Mouse (Mus musculus) midbrain, embryonic 13.5 days (tissue): ENCODE measurements at regions not wholly inside any gene's neighbourhood (a gene's known extent, or its start where the extent isn't known, plus 50 kb on each side); places are given as distances from the start of the nearest gene placed in this dataset.

Experiments used
- ATAC-seq: fragments of 200-750 bp; cut with Nextera tagmentation; 2 replicates; pipeline ENCODE4 v1.8.0; 2017; ENCODE audit warnings: mild to moderate bottlenecking, moderate TSS enrichment, moderate library complexity
- H3K27ac ChIP-seq: fragments of 300-500 bp; sonication (generic); 2 replicates; pipeline ENCODE4 v1.5.1; 2015; ENCODE audit warnings: inconsistent platforms, mild to moderate bottlenecking, moderate library complexity
- H3K27me3 ChIP-seq: fragments of 300-500 bp; sonication (generic); 2 replicates; pipeline ENCODE4 v1.6.1; 2015; ENCODE audit warnings: mild to moderate bottlenecking, inconsistent platforms
- H3K36me3 ChIP-seq: fragments of 300-500 bp; sonication (generic); 2 replicates; pipeline ENCODE4 v1.6.1; 2015; ENCODE audit warnings: mild to moderate bottlenecking, inconsistent platforms
- H3K4me1 ChIP-seq: fragments of 300-500 bp; sonication (generic); replicated peaks from 2 replicates; pipeline ENCODE4 v1.6.1; 2015; ENCODE audit warnings: inconsistent platforms
- H3K4me2 ChIP-seq: fragments of 300-500 bp; sonication (generic); replicated peaks from 2 replicates; pipeline ENCODE4 v1.6.1; 2015; ENCODE audit warnings: moderate library complexity, mild to moderate bottlenecking, inconsistent platforms
- H3K4me3 ChIP-seq: fragments of 300-500 bp; sonication (generic); replicated peaks from 2 replicates; pipeline ENCODE4 v1.5.1; 2015; ENCODE audit warnings: mild to moderate bottlenecking, inconsistent platforms
- H3K9ac ChIP-seq: fragments of 300-500 bp; sonication (generic); replicated peaks from 2 replicates; pipeline ENCODE4 v1.6.1; 2015; ENCODE audit warnings: mild to moderate bottlenecking, inconsistent platforms
- H3K9me3 ChIP-seq: fragments of 300-500 bp; sonication (generic); 2 replicates; pipeline ENCODE4 v1.6.1; 2016; ENCODE audit warnings: mild to moderate bottlenecking, inconsistent platforms
- WGBS: fragments of 180-500 bp; shearing (Covaris S2); methylation state at CpG from one replicate; pipeline ENCODE4 v1.1.7; 2015; 5-methylcytosine and 5-hydroxymethylcytosine counted together

GRCm38 (mm10) chr15:62952487-62953214, 892.3 kb downstream of the Gsdmc2 start:
- Histone ChIP-seq H3K27ac (no peak overlapping the region), H3K9ac (no peak overlapping the region), H3K9me3 (no peaks in the 10 kb centered on the region), H3K4me1 (peaks cover 9% of the 10 kb centered on the region; the same call in 1 of the 2 replicates), H3K4me3 (no peak overlapping the region), H3K27me3 (no peaks in the 10 kb centered on the region), H3K4me2 (no peak overlapping the region), H3K36me3 (no peaks in the 10 kb centered on the region)
- ATAC-seq: peak; percentile 75
- WGBS: 29% methylated on average over 5 of the region's 5 CpGs

- no peak overlapping the region for H3K4me2 ChIP-seq
- H3K4me1 ChIP-seq: no peaks in the 10 kb centered on the region
- WGBS: 94% methylated on average over 2 of the region's 2 CpGs
- H3K27me3 ChIP-seq: no peaks in the 10 kb centered on the region
- H3K4me3 ChIP-seq: no peak overlapping the region
- no peaks in the 10 kb centered on the region for H3K36me3 ChIP-seq
- H3K9me3 ChIP-seq: no peaks in the 10 kb centered on the region
- H3K27ac ChIP-seq: no peak overlapping the region
- ATAC-seq: no peak
- H3K9ac ChIP-seq: no peak overlapping the region
Observed at GRCm38 (mm10) chr15:62939416-62939815, 905.6 kb downstream of the Gsdmc2 start.

- Histone ChIP-seq H3K4me2 (no peak overlapping the region), H3K4me3 (no peak overlapping the region), H3K4me1 (no peaks in the 10 kb centered on the region), H3K9me3 (no peaks in the 10 kb centered on the region), H3K27ac (no peak overlapping the region), H3K9ac (no peak overlapping the region), H3K27me3 (no peaks in the 10 kb centered on the region), H3K36me3 (no peaks in the 10 kb centered on the region)
- no peak for ATAC-seq
- 89% methylated on average over 4 of the region's 4 CpGs for WGBS
Observed at GRCm38 (mm10) chr15:62937756-62938155, 907.2 kb downstream of the Gsdmc2 start.

GRCm38 (mm10) chr15:62934522-62935189, 910.3 kb downstream of the Gsdmc2 start:
- no peak overlapping the region for H3K9ac ChIP-seq
- H3K4me1 ChIP-seq: no peaks in the 10 kb centered on the region
- H3K36me3 ChIP-seq: no peaks in the 10 kb centered on the region
- no peak overlapping the region for H3K4me3 ChIP-seq
- no peak for ATAC-seq
- no peaks in the 10 kb centered on the region for H3K9me3 ChIP-seq
- no peaks in the 10 kb centered on the region for H3K27me3 ChIP-seq
- no peak overlapping the region for H3K4me2 ChIP-seq
- H3K27ac ChIP-seq: no peak overlapping the region

- 88% methylated on average over 2 of the region's 2 CpGs for WGBS
- Histone ChIP-seq H3K4me3 (no peak overlapping the region), H3K27me3 (no peaks in the 10 kb centered on the region), H3K4me1 (no peaks in the 10 kb centered on the region), H3K9me3 (no peaks in the 10 kb centered on the region), H3K4me2 (no peak overlapping the region), H3K36me3 (no peaks in the 10 kb centered on the region), H3K9ac (no peak overlapping the region), H3K27ac (no peak overlapping the region)
- no peak for ATAC-seq
Observed at GRCm38 (mm10) chr15:62920520-62920919, 924.5 kb downstream of the Gsdmc2 start.

- Histone ChIP-seq H3K4me2 (no peak overlapping the region), H3K27me3 (no peaks in the 10 kb centered on the region), H3K4me3 (no peak overlapping the region), H3K27ac (no peak overlapping the region), H3K9me3 (no peaks in the 10 kb centered on the region), H3K36me3 (no peaks in the 10 kb centered on the region), H3K9ac (no peak overlapping the region), H3K4me1 (no peaks in the 10 kb centered on the region)
- ATAC-seq: no peak
Observed at GRCm38 (mm10) chr15:62919264-62919663, 925.7 kb downstream of the Gsdmc2 start.

- no peak for ATAC-seq
- Histone ChIP-seq H3K4me3 (no peak overlapping the region), H3K36me3 (no peaks in the 10 kb centered on the region), H3K27ac (no peak overlapping the region), H3K4me2 (no peak overlapping the region), H3K4me1 (peaks cover 7% of the 10 kb centered on the region), H3K9me3 (no peaks in the 10 kb centered on the region), H3K27me3 (peaks cover 20% of the 10 kb centered on the region), H3K9ac (no peak overlapping the region)
- 47% methylated on average over 4 of the region's 4 CpGs for WGBS
Observed at GRCm38 (mm10) chr15:62908379-62908778, 936.6 kb downstream of the Gsdmc2 start.

GRCm38 (mm10) chr15:62907181-62907580, 937.8 kb downstream of the Gsdmc2 start:
- Histone ChIP-seq H3K9ac (no peak overlapping the region), H3K36me3 (no peaks in the 10 kb centered on the region), H3K27ac (no peak overlapping the region), H3K4me3 (no peak overlapping the region), H3K9me3 (no peaks in the 10 kb centered on the region), H3K27me3 (peaks cover 20% of the 10 kb centered on the region), H3K4me1 (peaks cover 19% of the 10 kb centered on the region), H3K4me2 (no peak overlapping the region)
- 98% methylated on average over 2 of the region's 2 CpGs for WGBS
- ATAC-seq: no peak

- H3K27ac ChIP-seq: no peak overlapping the region
- H3K4me2 ChIP-seq: peak overlapping the region; percentile 0; the same call in 1 of the 2 replicates
- no peaks in the 10 kb centered on the region for H3K36me3 ChIP-seq
- no peak overlapping the region for H3K4me3 ChIP-seq
- WGBS: 12% methylated on average over 17 of the region's 17 CpGs
- peaks cover 20% of the 10 kb centered on the region for H3K4me1 ChIP-seq
- ATAC-seq: peak; percentile 97
- no peaks in the 10 kb centered on the region for H3K9me3 ChIP-seq
- no peak overlapping the region for H3K9ac ChIP-seq
- peaks cover 22% of the 10 kb centered on the region for H3K27me3 ChIP-seq
Observed at GRCm38 (mm10) chr15:62903047-62903822, 941.7 kb downstream of the Gsdmc2 start.

- no peaks in the 10 kb centered on the region for H3K36me3 ChIP-seq
- H3K27me3 ChIP-seq: peaks cover 10% of the 10 kb centered on the region
- H3K4me3 ChIP-seq: no peak overlapping the region
- no peak overlapping the region for H3K4me2 ChIP-seq
- H3K4me1 ChIP-seq: peaks cover 20% of the 10 kb centered on the region
- H3K9ac ChIP-seq: no peak overlapping the region
- H3K9me3 ChIP-seq: no peaks in the 10 kb centered on the region
- no peak overlapping the region for H3K27ac ChIP-seq
- no peak for ATAC-seq
- 89% methylated on average over 4 of the region's 4 CpGs for WGBS
Observed at GRCm38 (mm10) chr15:62901955-62902354, 943.0 kb downstream of the Gsdmc2 start.

GRCm38 (mm10) chr15:62889798-62890197, 955.2 kb downstream of the Gsdmc2 start:
- H3K4me1 ChIP-seq: no peaks in the 10 kb centered on the region
- H3K27me3 ChIP-seq: no peaks in the 10 kb centered on the region
- no peaks in the 10 kb centered on the region for H3K36me3 ChIP-seq
- H3K4me3 ChIP-seq: no peak overlapping the region
- WGBS: 89% methylated on average over 4 of the region's 4 CpGs
- no peak overlapping the region for H3K9ac ChIP-seq
- H3K4me2 ChIP-seq: no peak overlapping the region
- peaks cover 2% of the 10 kb centered on the region; the same call in 1 of the 2 replicates for H3K9me3 ChIP-seq
- no peak overlapping the region for H3K27ac ChIP-seq
- ATAC-seq: no peak

- H3K27me3 ChIP-seq: no peaks in the 10 kb centered on the region
- peaks cover 2% of the 10 kb centered on the region; the same call in 1 of the 2 replicates for H3K9me3 ChIP-seq
- ATAC-seq: no peak
- H3K4me1 ChIP-seq: no peaks in the 10 kb centered on the region
- H3K9ac ChIP-seq: no peak overlapping the region
- H3K27ac ChIP-seq: no peak overlapping the region
- 88% methylated on average over 4 of the region's 4 CpGs for WGBS
- no peak overlapping the region for H3K4me2 ChIP-seq
- no peak overlapping the region for H3K4me3 ChIP-seq
- no peaks in the 10 kb centered on the region for H3K36me3 ChIP-seq
Observed at GRCm38 (mm10) chr15:62885331-62885730, 959.6 kb downstream of the Gsdmc2 start.
